Mouse (Mus musculus): Measurements from ENCODE around the gene Tpcn2.

The Tpcn2 gene

GRCm38 (mm10) chr7:145205363-145205902 lies 78.4 kb downstream of the Tpcn2 start:
- DNase-seq (ENCODE audit: low spot score) = no peak

DNA sequence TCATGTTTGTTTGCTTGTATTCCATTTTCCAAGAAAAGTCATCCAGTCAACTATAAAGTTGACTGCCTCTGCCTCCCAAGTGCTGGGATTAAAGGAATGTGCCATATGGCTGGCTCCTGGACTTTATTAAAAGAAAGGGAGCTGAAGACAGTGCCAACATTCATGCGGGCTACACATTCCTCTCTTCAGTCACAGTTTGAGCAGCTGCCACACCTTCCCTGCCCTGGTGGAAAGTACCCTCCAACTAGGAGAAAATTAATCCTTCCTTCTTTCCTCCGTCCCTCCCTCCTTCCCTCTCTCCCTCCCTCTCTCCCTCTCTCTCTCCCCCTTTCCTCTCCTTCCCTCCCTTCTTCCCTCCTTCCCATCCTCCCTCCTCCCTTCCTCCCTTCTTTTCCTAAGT lies 84.1 kb downstream of the Tpcn2 start:
- DNase-seq (ENCODE audit: low spot score) = no peak

DNA sequence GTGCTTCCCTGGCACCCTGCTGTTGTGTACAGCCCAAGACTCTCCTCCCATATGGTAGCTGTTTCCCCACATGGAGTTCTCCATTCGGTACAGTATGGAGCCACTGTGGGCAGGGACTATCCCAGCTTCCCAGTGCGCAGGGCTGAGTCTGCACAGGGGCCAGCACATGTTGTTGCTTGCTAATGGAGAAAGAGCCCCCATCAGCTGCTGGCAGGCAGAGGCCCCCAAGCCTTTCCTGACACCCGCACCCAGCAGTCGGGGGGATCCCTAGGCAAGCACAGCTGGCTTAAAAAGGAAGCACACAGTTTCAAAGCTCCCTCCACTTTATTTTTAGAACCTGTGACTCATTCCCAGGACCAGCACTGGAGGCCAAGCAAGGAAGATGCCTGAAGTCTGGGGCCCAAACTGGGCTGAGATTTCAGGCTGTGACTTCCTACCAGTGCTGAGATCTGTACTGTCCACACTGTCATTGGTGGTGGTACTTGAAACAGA lies 85.5 kb downstream of the Tpcn2 start:
- no peak for DNase-seq (ENCODE audit: low spot score)

- no peak for DNase-seq (ENCODE audit: low spot score)
These were observed 86.1 kb downstream of the Tpcn2 start for GRCm38 (mm10) chr7:145197711-145198110.

GRCm38 (mm10) chr7:145197042-145197441 lies 86.8 kb downstream of the Tpcn2 start:
- no peak for DNase-seq (ENCODE audit: low spot score)

GRCm38 (mm10) chr7:145196340-145196739 lies 87.5 kb downstream of the Tpcn2 start:
- no peak for DNase-seq (ENCODE audit: low spot score)

DNA sequence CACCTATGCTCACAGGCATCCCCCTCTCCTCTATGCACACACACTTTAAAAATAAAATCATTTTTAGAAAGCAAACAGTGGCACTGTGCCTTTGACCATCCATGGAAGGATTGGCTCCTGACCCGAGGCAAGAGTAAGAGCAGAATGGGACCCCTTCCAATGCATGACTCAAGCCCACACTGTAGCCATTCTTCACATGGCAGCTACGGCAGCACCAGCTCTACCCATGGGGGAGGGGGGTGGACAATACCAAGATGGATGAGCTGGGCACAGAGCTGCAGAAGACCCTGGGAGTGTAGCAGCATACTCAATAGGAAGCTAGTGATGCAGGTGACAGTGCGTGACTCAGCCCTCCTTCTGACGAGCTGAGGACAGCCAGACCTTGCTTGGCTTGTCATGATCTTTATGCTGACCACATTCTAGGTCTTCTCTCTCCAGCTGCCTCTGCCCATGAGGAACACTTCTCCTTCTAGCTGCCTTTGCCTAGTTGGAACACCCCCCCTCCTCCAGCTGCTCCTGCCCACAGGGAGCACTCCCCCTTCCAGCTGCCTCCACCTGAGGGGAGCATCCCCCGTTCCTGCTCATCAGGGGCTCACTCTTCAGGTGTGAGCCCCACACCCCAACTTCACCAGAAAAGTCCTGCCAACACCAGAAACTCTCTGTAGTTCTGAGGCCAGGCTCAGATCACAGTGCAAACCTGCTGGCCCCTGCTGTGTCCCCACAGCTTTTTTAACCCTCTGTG lies 88.5 kb downstream of the Tpcn2 start:
- no peak for DNase-seq (ENCODE audit: low spot score)

DNA sequence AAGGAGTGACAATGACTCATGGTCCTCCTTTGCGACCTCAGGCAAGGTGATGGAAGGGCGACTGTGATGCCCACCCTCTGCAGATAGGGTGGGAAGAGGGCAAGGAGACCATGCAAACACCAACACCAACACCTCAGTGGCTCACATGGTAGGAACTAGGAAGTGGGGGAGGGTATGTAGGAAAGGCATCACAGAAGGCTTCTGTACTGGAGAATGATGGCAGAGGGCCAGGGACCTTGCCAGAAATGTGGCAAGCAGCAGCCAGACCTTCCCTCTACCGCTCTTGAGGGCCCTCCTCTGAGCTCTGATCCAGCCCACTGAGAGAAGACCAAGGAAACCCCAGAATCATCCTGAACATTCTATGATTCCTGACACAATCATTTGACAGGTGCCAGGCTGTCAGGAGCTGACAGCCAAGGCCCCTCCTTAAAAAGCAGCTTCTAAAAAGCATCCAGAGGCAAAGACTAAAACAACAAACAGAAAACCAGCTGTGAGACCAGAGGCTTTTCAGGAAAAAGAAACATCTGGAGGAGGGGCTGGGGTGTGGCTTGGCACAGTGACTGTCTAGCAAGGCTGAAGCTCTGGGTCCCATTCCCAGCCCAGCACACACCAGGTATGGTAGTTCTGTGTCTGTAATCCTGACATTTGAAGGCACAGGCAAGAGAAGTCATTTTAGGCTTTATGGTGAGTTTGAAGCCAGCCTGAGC lies 89.2 kb downstream of the Tpcn2 start:
- no peak for DNase-seq (ENCODE audit: low spot score)

GRCm38 (mm10) chr7:145192836-145193235 lies 91.0 kb downstream of the Tpcn2 start:
- no peak for DNase-seq (ENCODE audit: low spot score)

DNA sequence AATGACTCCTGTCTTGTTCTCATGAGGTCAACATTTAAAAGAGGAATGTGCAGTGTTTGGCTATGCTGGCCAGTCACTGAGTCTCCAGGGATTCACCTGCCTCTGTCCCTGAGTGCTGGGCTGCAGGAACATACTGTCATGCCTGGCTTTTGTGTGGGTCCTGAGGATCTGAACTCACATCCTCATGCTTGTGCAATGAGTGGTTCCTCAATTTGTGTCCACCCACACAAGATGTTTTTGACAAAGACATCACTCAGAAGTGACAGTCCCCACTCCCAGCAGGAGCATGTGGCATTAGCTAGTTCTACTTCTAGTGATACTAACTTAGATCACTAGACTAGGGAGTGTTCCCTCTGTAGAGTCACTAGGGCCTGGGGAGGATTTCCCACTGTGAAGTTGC lies 93.3 kb downstream of the Tpcn2 start:
- DNase-seq (ENCODE audit: low spot score) = no peak

DNA sequence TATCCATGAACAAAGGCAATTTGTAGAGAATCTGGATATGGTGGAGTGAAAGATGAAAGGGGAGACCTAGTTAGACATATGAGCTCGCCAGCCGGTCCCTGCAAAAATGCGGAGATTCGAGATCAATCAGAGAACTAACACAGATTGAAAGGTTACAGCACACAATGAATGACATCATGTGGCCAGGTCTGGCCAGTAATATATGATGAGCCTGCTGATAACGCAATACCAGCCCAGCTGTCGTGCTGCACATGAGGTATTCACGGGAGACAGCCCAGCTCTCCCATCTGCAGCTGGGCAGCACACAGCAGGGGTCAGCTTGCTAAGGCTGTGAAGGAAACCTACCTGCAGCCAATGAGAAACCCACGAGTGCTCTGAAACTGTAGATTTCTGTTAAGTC lies 94.5 kb downstream of the Tpcn2 start:
- DNase-seq (ENCODE audit: low spot score) = no peak

- no peak for DNase-seq (ENCODE audit: low spot score)
These were observed 96.0 kb downstream of the Tpcn2 start for GRCm38 (mm10) chr7:145187802-145188201.

DNA sequence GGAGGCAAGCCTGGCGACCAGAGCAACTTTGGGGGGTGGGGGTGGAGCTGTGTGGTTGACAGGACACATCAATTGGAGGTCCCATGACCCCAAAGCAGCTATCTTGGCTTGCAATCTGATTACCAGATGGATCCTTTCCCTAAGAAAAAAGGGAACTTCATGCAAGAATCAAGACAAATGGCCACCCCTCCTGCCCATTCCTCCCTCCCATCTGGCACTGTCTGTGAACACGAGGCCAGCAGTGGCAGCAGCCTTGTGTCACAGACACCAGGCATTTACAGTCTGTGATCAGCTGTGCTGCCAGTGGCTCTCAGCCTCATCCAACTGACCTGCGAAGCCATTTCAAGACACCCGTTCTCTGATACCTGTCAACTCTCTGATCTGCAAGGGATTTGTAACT lies 101.4 kb downstream of the Tpcn2 start:
- no peak for DNase-seq (ENCODE audit: low spot score)

GRCm38 (mm10) chr7:145181376-145182034 lies 102.3 kb downstream of the Tpcn2 start:
- no peak for DNase-seq (ENCODE audit: low spot score)

DNA sequence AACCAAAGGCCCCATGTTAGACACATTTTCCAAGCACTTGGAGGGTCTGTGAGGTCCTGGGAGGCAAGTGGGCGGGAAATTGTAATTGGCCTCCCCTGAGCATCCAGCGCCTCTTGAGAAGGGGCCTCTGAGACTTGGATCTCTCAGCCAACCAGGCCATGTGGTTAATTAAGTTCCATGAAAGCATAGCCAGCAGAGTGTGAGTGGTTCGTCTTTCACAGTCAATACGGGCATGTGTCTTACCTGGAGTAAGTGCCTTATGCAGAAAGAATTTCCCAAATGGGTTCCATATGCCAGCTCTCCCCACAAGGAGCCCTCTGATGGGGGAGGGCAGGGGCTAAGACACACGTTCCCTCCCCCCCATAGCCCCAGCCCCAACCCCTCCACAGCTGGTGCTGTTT lies 104.1 kb downstream of the Tpcn2 start:
- DNase-seq (ENCODE audit: low spot score) = no peak

DNA sequence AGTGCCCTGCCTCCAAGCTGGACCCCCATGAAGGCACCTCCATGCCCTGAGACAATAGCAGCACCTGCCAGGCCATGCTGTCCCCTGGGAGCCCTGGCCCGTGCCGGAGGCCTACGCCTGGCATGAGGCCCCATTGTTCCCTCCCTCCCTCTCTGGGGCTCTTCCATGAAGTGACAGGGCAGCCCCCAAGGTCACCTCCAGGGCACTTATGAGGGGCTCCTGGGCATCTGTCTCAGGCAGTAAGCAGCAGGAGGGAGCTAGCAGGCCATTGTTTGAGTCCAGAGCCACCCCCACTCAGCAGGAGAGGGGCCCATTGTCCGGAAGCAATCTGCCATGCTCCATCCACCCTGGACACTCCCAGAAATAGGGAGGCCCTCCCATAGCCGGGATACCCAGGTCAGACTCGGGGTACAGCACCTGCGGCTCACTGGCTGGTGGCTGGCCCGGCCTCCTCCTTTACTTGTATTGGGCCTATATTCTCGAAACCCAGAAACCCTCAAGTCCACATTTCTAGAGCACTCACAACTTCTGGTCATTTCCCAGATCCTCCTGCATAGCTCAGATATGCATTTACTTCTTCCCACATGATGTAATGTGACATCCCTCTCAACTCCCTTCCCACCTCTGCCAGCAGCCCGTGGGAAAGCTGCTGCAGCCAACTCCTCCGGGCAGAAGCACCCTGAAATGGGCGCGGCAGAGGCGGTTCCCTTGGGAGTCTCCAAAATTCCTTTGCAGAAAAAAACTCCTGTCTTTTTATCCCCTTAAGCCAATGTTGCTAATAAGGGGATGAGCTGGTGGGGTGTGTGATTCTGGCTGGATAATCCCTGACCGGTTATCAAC lies 106.8 kb downstream of the Tpcn2 start:
- DNase-seq (ENCODE audit: low spot score) = no peak

DNA sequence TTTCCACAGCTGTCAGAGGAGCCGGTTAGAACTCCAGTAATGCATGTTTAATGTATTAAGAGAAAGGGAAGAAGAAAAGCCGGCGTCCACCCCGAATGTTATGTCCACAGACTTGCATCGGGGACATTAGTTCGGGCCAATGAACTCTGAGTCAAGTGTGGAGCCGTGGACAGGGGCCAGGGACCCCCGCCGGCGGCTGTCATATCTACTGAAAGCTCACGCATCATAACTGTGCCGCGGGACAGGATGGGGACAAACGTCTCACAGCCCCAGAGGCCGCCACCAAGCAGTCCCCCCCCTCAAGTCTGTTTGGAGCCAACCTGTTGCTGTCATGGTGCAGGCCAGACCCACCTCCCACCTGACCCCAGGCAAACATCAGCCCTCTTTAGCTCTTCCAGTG lies 110.2 kb downstream of the Tpcn2 start:
- no peak for DNase-seq (ENCODE audit: low spot score)

DNA sequence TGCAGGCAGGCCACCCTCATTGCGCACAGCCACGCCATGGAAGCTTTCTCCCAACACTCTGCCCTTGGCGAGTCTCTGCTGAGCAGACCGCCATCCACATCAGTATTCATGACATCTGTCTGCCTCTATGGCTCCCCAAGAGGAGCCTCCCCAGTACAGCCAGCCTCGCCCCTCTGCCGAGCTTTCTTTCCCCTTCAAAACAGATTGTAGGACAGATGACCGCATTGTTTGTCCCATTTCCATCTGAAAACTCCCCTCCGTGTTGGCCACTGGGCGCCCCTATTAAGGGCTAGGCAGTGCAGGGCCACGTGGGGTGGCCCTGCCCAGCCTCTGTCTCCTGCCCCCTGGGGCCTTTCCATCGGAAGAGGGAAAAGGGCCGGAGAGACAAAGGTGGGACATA lies 110.7 kb downstream of the Tpcn2 start:
- DNase-seq (ENCODE audit: low spot score) = no peak

GRCm38 (mm10) chr7:145169703-145170102 lies 114.1 kb downstream of the Tpcn2 start:
- DNase-seq (ENCODE audit: low spot score) = no peak

DNA sequence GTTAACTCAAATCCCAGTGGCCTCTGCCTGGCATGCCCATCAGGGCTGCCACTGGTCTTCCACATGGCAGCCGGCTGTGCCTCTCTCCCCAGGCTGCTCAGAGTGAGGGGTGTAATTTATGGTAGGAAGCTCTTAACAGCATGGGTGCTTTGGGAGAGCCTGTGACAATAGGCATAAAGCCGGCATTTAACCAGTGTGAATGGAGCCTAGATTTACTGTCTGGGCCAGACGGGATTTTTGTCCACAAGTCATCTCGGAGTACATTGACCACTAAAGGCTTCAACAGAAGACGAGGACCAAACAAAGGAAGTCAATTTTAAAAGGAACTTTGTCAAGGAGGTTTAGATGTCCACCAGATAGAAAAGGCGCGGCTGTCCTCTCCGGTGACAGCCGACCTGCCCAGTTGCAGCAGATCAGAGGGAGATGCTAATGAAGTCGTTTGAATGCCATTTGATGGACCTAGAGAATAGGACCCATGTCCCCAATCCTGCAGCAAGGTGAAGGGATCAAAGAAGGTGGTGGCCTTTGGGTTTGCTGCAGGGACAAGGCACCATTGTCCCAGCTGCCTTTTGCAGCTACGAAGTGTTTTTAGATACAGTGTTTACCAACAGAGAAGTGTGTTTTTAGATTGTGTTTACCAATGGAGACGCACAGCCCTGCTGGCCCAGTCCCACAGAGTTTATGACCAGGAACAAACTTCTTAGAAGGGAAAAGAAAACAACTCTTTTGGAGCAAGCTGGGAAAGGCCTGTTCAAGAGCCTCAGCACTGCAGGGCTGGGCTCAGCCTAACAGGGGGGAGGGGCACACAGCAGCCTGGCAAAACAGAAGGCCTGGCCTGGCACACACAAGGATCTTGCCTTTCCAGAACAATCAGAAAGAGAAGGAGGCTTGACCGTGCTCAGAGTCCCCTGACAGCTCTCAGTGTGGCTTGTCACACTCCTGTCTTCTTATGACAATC lies 124.2 kb downstream of the Tpcn2 start:
- no peak for DNase-seq (ENCODE audit: low spot score)

GRCm38 (mm10) chr7:145155666-145156065 lies 128.1 kb downstream of the Tpcn2 start:
- DNase-seq (ENCODE audit: low spot score) = no peak

Measured in urinary bladder, postnatal 10 days (tissue).